Mouse (Mus musculus) E14TG2a.4 (cell line): ENCODE data around the gene Ldlrad2.

Experiments used
- CTCF ChIP-seq: conservative IDR thresholded peaks from 2 replicates; pipeline ENCODE4 v1.5.1; 2014; ENCODE audit warnings: low read length
- NANOG ChIP-seq: IDR thresholded peaks from 2 replicates; pipeline ENCODE4 v1.6.1; 2014; ENCODE audit warnings: borderline replicate concordance, low read length, mixed read lengths
- POU5F1 ChIP-seq: IDR thresholded peaks from 2 replicates; pipeline ENCODE4 v1.6.1; 2014; ENCODE audit warnings: low read length, borderline replicate concordance

- TF ChIP-seq CTCF (peak; percentile 82), POU5F1 (no peak), NANOG (no peak)
These were observed 3.9 kb upstream of the Ldlrad2 start for GRCm38 (mm10) chr4:137578181-137578845.
